Mouse (Mus musculus): Measurements from ENCODE around the gene Trmt10b. TPM values are rescaled to one million over a fixed set of nuclear protein-coding genes. Genes with fewer than 3 reads are reported as not detected.

Gene Trmt10b
- total RNA-seq, 2 experiments from 2014 or later = 13.9 to 17.4 TPM

DNA sequence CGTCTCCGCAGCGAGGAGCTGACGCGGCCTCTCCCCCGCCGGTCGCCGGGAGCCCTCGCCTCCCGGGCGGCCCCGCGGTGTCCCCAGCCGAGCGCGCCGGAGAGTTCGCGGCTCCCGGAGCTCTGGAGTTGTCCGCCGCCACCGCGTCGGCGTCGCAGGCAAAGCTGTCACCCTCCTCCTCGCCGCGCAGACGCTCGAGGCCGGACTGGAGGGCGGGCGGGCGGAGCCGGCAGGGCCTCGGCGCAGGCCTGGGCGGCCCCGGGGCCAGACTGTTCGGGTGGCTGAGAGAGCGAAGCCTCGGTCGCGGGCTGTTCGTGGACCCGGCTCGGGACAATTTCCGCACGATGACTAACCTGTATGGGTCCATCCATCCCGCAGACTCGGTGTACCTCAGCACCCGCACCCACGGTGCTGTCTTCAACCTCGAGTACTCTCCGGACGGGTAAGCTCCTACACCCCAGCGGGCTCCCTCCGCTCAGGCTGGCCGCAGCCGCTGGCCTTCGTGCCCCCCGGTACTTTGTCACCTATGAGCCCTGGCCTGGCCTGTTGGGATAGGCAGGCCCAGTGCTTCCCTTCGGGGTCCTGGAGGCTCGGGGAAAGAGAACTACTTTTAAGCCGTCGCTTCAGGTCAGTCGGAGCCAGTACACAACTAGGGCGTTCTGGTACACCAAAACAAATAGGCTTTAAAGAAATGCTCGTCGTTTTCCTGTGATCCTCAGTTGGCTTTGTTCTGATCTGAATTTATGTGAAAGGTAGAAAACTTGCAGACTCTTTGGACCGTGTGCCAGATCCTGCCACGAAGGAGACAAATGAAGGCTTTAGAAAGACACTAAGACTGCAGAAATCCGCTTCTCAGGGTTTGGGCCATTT, 45.6 kb downstream of the Trmt10b start, which contains the start of gene Exosc3:
Exosc3 (minus strand) TSS at position 447 of the 870 bp plus-strand sequence.
- peak in 1 of 2 experiments; percentile 43 for DNase-seq

GRCm38 (mm10) chr4:45356653-45357052, 59.7 kb downstream of the Trmt10b start:
- no peak for DNase-seq

Other genes starting within 250 kb of the Trmt10b start
- 10 to 100 TPM; 43.3 to 47.7 TPM for gene Fbxo10, start 212.5 kb upstream of the Trmt10b start, total RNA-seq (2021)
- 10 to 100 TPM; 70.3 to 70.4 TPM for gene Tomm5, start 189.0 kb upstream of the Trmt10b start, total RNA-seq (2021)
- 10 to 100 TPM; 14.4 to 15.9 TPM for gene Frmpd1, start 112.3 kb upstream of the Trmt10b start, total RNA-seq (2021)
- gene Dcaf10, start 45.0 kb downstream of the Trmt10b start, total RNA-seq (2021) = 10 to 100 TPM; 17.7 to 20.7 TPM
- gene Exosc3, start 45.6 kb downstream of the Trmt10b start, total RNA-seq (2021) = 10 to 100 TPM; 14.4 to 14.6 TPM
- 100 to 1,000 TPM; 141 to 149 TPM for gene Slc25a51, start 111.6 kb downstream of the Trmt10b start, total RNA-seq (2021)
- 10 to 100 TPM; 15.4 to 16.6 TPM for gene Shb, start 235.3 kb downstream of the Trmt10b start, total RNA-seq (2021)

Measured in layer of hippocampus, postnatal 36 days (tissue).